Mouse (Mus musculus) inflammation-experienced regulatory T-cells (primary cell): ENCODE results near the gene Gpsm2. TPM values are rescaled to one million over a fixed set of nuclear protein-coding genes. Genes with fewer than 3 reads are reported as not detected.

Experiments used
- polyA plus RNA-seq, 2 experiments: library from polyadenylated mRNA; unstranded; fragments of 100-300 nt; shearing (Covaris generic); gene quantifications; one replicate each; pipeline ENCODE4 v1.2.1; 2017

The Gpsm2 gene
- 1 to 10 TPM; 5.1 to 6.0 TPM for polyA plus RNA-seq

DNA sequence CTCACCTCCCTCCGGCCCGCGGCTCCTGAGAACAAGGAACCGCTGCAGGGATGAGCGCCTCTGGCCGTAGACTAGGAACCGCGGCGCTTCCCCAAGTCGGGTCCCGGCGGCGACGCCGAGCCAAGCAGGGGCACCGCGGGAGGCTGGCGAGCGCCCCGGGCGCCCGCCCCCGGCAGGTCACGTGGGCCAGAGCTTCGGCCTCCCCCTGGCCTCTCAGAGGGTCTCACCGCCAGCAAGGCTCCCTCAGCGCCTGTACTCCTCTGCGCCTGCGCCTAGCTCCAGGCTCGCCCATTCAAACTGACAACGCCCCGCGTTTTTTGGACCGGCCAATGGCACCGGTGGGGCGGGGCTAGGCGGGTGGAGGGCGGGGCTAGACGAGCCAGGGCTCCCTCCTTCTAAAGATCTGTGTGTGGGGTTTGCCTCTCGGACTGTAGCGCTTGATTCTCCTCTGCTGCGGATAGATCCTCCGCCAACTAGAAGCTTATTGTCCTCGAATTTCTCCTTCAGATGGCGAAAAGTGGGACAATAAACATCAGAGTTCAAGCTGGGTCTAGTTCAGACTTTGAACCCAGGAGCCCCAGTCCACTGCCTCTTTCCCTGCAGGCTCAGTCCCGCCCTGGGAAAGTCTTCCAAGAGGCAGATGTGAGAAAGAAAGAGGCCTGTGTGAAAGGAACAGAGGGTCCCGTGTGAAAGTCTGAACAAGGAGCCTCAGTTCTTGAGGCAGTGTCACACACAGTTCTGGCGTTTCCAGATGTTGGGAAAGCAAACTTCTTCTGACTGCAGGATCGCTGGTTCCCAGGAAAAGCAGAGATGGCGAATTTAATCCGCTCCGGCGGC is at the start of gene Gpsm2:
Gpsm2 (minus strand) TSS at position 274 of the 837 bp plus-strand sequence.

DNA sequence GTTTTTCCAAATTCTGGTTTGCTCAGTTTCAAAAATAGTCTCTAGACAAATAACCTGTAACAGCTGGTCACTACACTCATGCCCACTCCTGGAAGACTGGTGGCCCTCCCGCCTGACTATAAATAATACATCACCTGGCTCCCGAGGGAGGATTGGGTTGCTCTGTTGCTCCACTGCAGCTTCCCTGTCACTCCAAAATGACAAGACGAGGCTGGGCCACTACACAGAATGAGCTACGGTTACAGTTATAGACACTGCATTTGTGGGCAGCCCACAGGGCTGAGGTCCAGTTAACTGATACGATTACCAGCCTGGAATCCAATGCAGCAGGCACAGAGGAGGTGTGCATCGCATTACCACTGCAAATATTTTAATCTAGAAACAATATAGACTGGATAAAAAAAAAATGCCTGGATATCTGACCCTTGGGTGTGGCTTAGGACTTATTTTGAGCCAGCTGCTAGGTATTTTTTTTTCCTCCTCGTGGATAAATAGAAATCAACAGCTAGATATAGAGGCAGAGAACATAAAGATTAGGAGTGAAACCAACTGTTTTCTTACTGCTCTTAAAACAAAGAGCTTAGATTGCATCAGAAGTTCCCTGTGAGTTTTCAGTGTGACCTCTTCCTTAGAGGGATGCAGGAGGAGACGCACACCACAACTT is 17.1 kb upstream of the Gpsm2 start, which contains the start of gene Aknad1:
Aknad1 (plus strand) TSS at position 614 of the 664 bp plus-strand sequence.

GRCm38 (mm10) chr3:108653710-108654379 is 68.3 kb downstream of the Gpsm2 start, which contains the start of gene Clcc1:
Gene Clcc1, plus strand, starts transcription at chr3:108653913.

Other genes starting within 250 kb of the Gpsm2 start
- gene 1700013F07Rik, start 188.2 kb downstream of the Gpsm2 start, polyA plus RNA-seq, result 1 to 10 TPM in 1 of 2 experiments, under 1 TPM in 1; 0.52 to 4.4 TPM
- 1 to 10 TPM; 1.1 to 3.6 TPM for gene 5330417C22Rik, start 185.8 kb downstream of the Gpsm2 start, polyA plus RNA-seq
- 10 to 100 TPM; 27.2 to 37.9 TPM for gene Tmem167b, start 159.8 kb downstream of the Gpsm2 start, polyA plus RNA-seq
- gene Taf13, start 150.6 kb downstream of the Gpsm2 start, polyA plus RNA-seq, result 10 to 100 TPM; 23.3 to 32.4 TPM
- gene Wdr47, start 131.0 kb downstream of the Gpsm2 start, polyA plus RNA-seq, result 10 to 100 TPM; 14.1 to 26.7 TPM
- 10 to 100 TPM; 63.9 to 77.3 TPM for gene Clcc1, start 68.4 kb downstream of the Gpsm2 start, polyA plus RNA-seq
- under 1 TPM in 1 of 2 experiments, not detected in 1; 0.56 TPM for gene Aknad1, start 17.3 kb upstream of the Gpsm2 start, polyA plus RNA-seq
- 10 to 100 TPM; 60.7 to 70.9 TPM for gene Stxbp3, start 118.2 kb upstream of the Gpsm2 start, polyA plus RNA-seq
- under 1 TPM; 0.24 to 0.69 TPM for gene Fndc7, start 167.7 kb upstream of the Gpsm2 start, polyA plus RNA-seq
- gene Prpf38b, start 189.4 kb upstream of the Gpsm2 start, polyA plus RNA-seq, result 100 to 1,000 TPM; 178 to 188 TPM
- gene Henmt1, start 217.6 kb upstream of the Gpsm2 start, polyA plus RNA-seq, result under 1 TPM in 1 of 2 experiments, not detected in 1; 0.24 TPM
- gene Gm9857, start 218.1 kb upstream of the Gpsm2 start, polyA plus RNA-seq, result not detected